Comparison of ENCODE assay signal across 12 mouse cellular contexts in genomic region chr15:101980849-101981248, GRCm38 (mm10). TPM values are rescaled to one million over a fixed set of nuclear protein-coding genes. Genes with fewer than 3 reads are reported as not detected.
DNase-seq lines count a peak whose midpoint lies in the region; ATAC-seq and TF ChIP-seq lines count a peak whose summit lies in the region.
"Had no signal": no experiment of that assay in that cellular context is flagged by ENCODE, and none has a peak within 500 bp of the region (broad histone marks: within the 10 kb centered on the region; RNA-seq: fewer than 3 reads in every experiment).

No protein-coding gene starts in this region.

- no peaks in the 10 kb centered on the region for H3K27me3 ChIP-seq in liver, postnatal 0 days (ENCODE audit: insufficient read depth, low read length)
- H3K27me3 ChIP-seq in cerebellum, adult 2 months (ENCODE audit: control insufficient read depth, insufficient read depth, low read length) = no peaks in the 10 kb centered on the region
- H3K27me3 ChIP-seq: hindbrain, embryonic 15.5 days had no signal

- H3K4me2 ChIP-seq in liver, postnatal 0 days (ENCODE audit: low read depth, low read length) = no peak overlapping the region
- H3K4me2 ChIP-seq: hindbrain, embryonic 15.5 days had no signal

- intact Hi-C loops in left cerebral cortex, postnatal 36 days (cut with DNase I) = no loop called here

- TF ChIP-seq POLR2A in cerebellum, adult 2 months (IDR thresholded peaks at IDR 0.05; ENCODE audit: borderline replicate concordance, insufficient read depth, low read length) = no peak

- no peak overlapping the region; the same call in 1 of the 2 replicates for H3K9ac ChIP-seq in liver, postnatal 0 days (replicated peaks)
- H3K9ac ChIP-seq: hindbrain, embryonic 15.5 days had no signal

- 65% methylated on average over 6 of the region's 6 CpGs for WGBS in liver, postnatal 0 days (ENCODE audit: insufficient replicate concordance)
- WGBS in cerebellum, adult 2 months = 45% methylated on average over 6 of the region's 6 CpGs

- no peak overlapping the region for H3K4me3 ChIP-seq in liver, postnatal 0 days (ENCODE audit: low read depth, low read length)
- H3K4me3 ChIP-seq in cerebellum, adult 2 months (replicated peaks; ENCODE audit: insufficient read depth, low read depth, low read length) = no peak overlapping the region
- H3K4me3 ChIP-seq: hindbrain, embryonic 15.5 days had no signal

- peaks cover 29% of the 10 kb centered on the region for H3K4me1 ChIP-seq in liver, postnatal 0 days (ENCODE audit: insufficient read depth)
- H3K4me1 ChIP-seq in cerebellum, adult 2 months (ENCODE audit: control insufficient read depth, insufficient read depth, low read length) = 0 out of 2 replicates have a peak, but pooled peaks cover 2% of the 10 kb centered on the region

- DNase-seq in ovary, adult 18-20 months (ENCODE audit: low spot score) = peak; percentile 42
- DNase-seq in ovary, postnatal 10 days (ENCODE audit: low spot score) = no peak
- peak; percentile 82 for DNase-seq in kidney, adult 18-20 months
- no peak for DNase-seq in liver, postnatal 0 days
- peak; percentile 91 for DNase-seq in urinary bladder, postnatal 14 days (ENCODE audit: low spot score)
- no peak for DNase-seq in cerebellum, adult 2 months
- DNase-seq in left cerebral cortex, postnatal 36 days (ENCODE audit: low spot score in 2 of 2) = no peak
- DNase-seq in adrenal gland, adult (ENCODE audit: inconsistent age in 2 of 2, low spot score in 1 of 2) = no peak
- DNase-seq: thymus, postnatal 25 days had no signal

- H3K9me3 ChIP-seq in liver, postnatal 0 days (ENCODE audit: low read length) = no peaks in the 10 kb centered on the region
- H3K9me3 ChIP-seq: hindbrain, embryonic 15.5 days had no signal

- TF ChIP-seq EP300 in liver, postnatal 0 days (IDR thresholded peaks at IDR 0.05; ENCODE audit: low read depth) = no peak

- H3K27ac ChIP-seq in liver, postnatal 0 days (ENCODE audit: low read depth) = peak overlapping the region; percentile 31; the same call in 1 of the 2 replicates
- H3K27ac ChIP-seq in cerebellum, adult 2 months (ENCODE audit: insufficient read depth, low read length) = no peak overlapping the region
- H3K27ac ChIP-seq: hindbrain, embryonic 15.5 days had no signal

- no peak for TF ChIP-seq CTCF in liver, postnatal 0 days (IDR thresholded peaks at IDR 0.05; ENCODE audit: low read depth)
- TF ChIP-seq CTCF in cerebellum, adult 2 months (IDR thresholded peaks at IDR 0.05; ENCODE audit: borderline replicate concordance, insufficient read depth, low read depth, low read length) = no peak

- ATAC-seq in liver, postnatal 0 days = no peak

- no peaks in the 10 kb centered on the region for H3K36me3 ChIP-seq in liver, postnatal 0 days (replicated peaks; ENCODE audit: insufficient read depth, low read length)
- H3K36me3 ChIP-seq: hindbrain, embryonic 15.5 days had no signal

RNA-seq across cellular contexts. Expression of gene Krt8, which starts 23.4 kb away (rescaled TPM):
- 125 and 129 TPM in 2 replicates for polyA plus RNA-seq in liver, postnatal 0 days (2015; fragmentation: Nextera tagmentation; extraction: Ambion mirVana)
- polyA plus RNA-seq in cerebellum, adult 2 months (2012; rRNA removed) = 0.61 and 1.1 TPM in 2 replicates
- total RNA-seq in left cerebral cortex, postnatal 36 days (2021) = not detected
- total RNA-seq: neutrophil, adult 5-6 weeks had no signal

RNA-seq across cellular contexts. Expression of gene Krt78, which starts 26.8 kb away (rescaled TPM):
- polyA plus RNA-seq in liver, postnatal 0 days (2015; fragmentation: Nextera tagmentation; extraction: Ambion mirVana) = not detected in 2 replicates
- polyA plus RNA-seq in cerebellum, adult 2 months (2012; rRNA removed) = 0.03 TPM in 1 of 2 replicates, not detected in the other
- not detected for total RNA-seq in left cerebral cortex, postnatal 36 days (2021)
- total RNA-seq: neutrophil, adult 5-6 weeks had no signal
- polyA plus RNA-seq: forebrain, embryonic 11.5 days; hindbrain, embryonic 15.5 days had no signal

RNA-seq across cellular contexts. Expression of gene Krt79, which starts 40.7 kb away (rescaled TPM):
- not detected in 2 replicates for polyA plus RNA-seq in liver, postnatal 0 days (2015; fragmentation: Nextera tagmentation; extraction: Ambion mirVana)
- polyA plus RNA-seq in cerebellum, adult 2 months (2012; rRNA removed) = not detected in 2 replicates
- total RNA-seq in left cerebral cortex, postnatal 36 days (2021) = not detected
- total RNA-seq: neutrophil, adult 5-6 weeks had no signal

RNA-seq across cellular contexts. Expression of gene Krt18, which starts 47.1 kb away (rescaled TPM):
- polyA plus RNA-seq in liver, postnatal 0 days (2015; fragmentation: Nextera tagmentation; extraction: Ambion mirVana) = 234 and 261 TPM in 2 replicates
- 1.1 and 2.1 TPM in 2 replicates for polyA plus RNA-seq in cerebellum, adult 2 months (2012; rRNA removed)
- under 1 TPM in 1 of 2 experiments, not detected in 1; 0.22 TPM for total RNA-seq in left cerebral cortex, postnatal 36 days (2021)

RNA-seq across cellular contexts. Expression of gene Krt4, which starts 56.3 kb away (rescaled TPM):
- 0.08 TPM in 1 of 2 replicates, not detected in the other for polyA plus RNA-seq in liver, postnatal 0 days (2015; fragmentation: Nextera tagmentation; extraction: Ambion mirVana)
- 0.05 TPM in 1 of 2 replicates, not detected in the other for polyA plus RNA-seq in cerebellum, adult 2 months (2012; rRNA removed)
- total RNA-seq in left cerebral cortex, postnatal 36 days (2021) = not detected
- polyA plus RNA-seq: forebrain, embryonic 11.5 days had no signal

Comparison
In these comparisons a context has a peak if more than half of its experiments do, and no peak if none do; other contexts are left out.
1. DNase-seq: peak in ovary, adult 18-20 months (single experiment), kidney, adult 18-20 months (single experiment) and urinary bladder, postnatal 14 days (single experiment); none in ovary, postnatal 10 days (single experiment), liver, postnatal 0 days (single experiment), cerebellum, adult 2 months (0 of 2), left cerebral cortex, postnatal 36 days (0 of 2) and adrenal gland, adult (0 of 2).
2. RNA of gene Krt8, which starts 23.4 kb away (polyA plus RNA-seq): 125 to 129 TPM in liver, postnatal 0 days; 0.61 to 1.1 TPM in cerebellum, adult 2 months; every median in the first group is over 10 times any median in the second.